Mouse (Mus musculus) cerebral cortex, adult 2 months (tissue): ENCODE measurements around the gene Adgrl3.

Source experiments
- whole genome bisulfite sequencing: fragments of 180-500 bp; shearing (Covaris S2); methylation state at CpG from one replicate; pipeline ENCODE4 v1.1.7; 2018; 5-methylcytosine and 5-hydroxymethylcytosine counted together

The Adgrl3 gene

DNA sequence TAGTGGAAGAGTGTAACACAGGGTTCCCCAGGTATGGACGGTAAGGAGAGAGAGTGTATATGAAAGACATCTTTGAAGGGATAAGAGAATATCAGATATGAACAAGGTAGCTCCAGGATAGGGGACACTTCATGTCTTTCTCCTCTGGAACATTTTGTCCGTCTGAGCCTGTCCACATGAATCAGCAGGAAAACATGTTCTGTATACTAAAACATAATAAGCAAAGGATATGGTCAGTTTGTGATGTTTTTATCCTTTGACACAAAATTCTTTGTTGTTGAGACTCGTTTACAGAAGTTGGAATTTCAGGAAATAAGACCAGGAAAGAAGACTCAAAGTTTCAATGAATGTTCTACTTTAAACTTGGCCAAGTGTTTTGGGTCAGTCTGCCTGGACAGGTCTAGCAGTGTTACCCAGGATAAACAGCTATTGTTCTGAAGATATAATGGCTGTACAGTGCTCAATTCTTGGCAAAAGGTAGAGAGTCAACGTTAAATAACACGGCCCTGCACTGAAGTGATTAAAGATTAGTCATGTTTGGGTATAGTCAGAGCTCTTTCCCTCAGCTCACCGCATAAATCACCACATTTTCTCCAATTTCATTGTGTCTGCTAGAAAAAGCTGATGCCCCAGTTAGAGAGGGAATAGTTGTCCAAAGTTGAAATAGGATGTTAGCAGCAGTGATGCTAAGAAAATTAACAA is 255.6 kb downstream of the Adgrl3 start:
- 35% methylated on average over 6 of the region's 6 CpGs for WGBS

- 72% methylated on average over 2 of the region's 2 CpGs for WGBS
Observed at GRCm38 (mm10) chr5:81279246-81279645, 259.3 kb downstream of the Adgrl3 start.

GRCm38 (mm10) chr5:81285643-81286042 is 265.7 kb downstream of the Adgrl3 start:
- WGBS: 42% methylated on average over 1 of the region's 1 CpGs

GRCm38 (mm10) chr5:81317406-81318112 is 297.6 kb downstream of the Adgrl3 start:
- 59% methylated on average over 3 of the region's 3 CpGs for WGBS

- WGBS: 54% methylated on average over 2 of the region's 2 CpGs
Observed at GRCm38 (mm10) chr5:81321276-81321934, 301.5 kb downstream of the Adgrl3 start.

GRCm38 (mm10) chr5:81322064-81322463 is 302.1 kb downstream of the Adgrl3 start:
- WGBS: 36% methylated on average over 4 of the region's 4 CpGs

DNA sequence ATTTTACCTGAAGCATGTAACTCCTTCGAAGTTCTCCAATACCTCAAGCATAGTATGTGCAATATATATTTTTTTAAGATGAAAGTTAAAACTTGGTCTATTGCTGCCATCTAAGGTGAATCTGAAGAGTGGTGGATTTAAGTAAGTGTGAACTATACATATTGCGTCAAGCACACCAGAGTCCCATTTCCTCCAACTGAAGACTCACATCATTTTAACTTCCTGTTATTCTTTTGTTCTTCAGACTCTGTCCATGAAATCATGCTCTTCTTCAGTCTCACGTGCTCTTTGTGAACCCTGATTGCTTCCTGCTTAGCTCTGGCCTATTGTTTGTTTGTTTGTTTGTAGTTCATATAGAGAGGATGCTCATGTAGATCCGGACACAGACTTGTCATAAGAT is 307.0 kb downstream of the Adgrl3 start:
- 70% methylated on average over 4 of the region's 4 CpGs for WGBS

DNA sequence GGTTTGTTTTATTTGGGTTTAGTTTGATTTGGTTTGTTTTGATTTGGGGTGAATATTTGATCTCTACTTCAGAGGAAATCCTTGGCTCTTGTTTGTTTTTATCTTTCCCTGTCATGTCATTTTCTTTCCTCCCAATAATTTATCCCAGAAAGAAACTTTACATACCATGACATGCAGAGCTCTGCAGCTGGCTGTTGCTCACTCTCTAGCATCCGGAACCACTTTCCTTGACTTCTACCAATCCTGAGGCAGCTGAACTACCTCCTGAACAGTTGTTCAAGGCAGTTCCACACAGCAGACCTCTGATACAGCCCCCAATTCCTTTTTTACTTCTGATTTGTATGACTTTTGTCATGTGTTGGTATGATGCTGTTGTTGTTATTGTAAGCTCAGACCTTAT is 307.5 kb downstream of the Adgrl3 start:
- 94% methylated on average over 1 of the region's 1 CpGs for WGBS

- WGBS: 57% methylated on average over 18 of the region's 18 CpGs
Observed at GRCm38 (mm10) chr5:81329571-81329971, 309.6 kb downstream of the Adgrl3 start.

DNA sequence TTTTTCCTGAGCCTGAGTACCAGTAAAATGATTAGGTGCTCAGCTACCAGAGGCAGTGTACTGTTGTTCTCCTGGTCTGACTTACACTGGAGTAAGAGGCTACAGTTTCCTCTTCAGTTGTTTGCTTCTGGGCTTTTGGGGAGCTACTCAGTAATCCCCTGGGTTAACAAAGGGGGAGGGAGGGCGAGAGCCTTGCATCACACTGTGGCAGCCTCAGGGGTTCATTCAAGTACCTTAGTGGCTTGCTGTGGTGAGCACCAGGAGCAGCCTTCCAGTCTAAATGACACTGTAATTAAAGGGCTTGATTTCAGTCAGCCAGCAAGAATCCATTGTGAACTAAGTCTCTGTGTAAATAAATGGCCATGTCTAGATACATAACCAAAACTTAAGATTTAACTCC is 324.4 kb downstream of the Adgrl3 start:
- WGBS: 84% methylated on average over 1 of the region's 1 CpGs

- 76% methylated on average over 3 of the region's 3 CpGs for WGBS
Observed at GRCm38 (mm10) chr5:81345096-81345435, 325.1 kb downstream of the Adgrl3 start.

DNA sequence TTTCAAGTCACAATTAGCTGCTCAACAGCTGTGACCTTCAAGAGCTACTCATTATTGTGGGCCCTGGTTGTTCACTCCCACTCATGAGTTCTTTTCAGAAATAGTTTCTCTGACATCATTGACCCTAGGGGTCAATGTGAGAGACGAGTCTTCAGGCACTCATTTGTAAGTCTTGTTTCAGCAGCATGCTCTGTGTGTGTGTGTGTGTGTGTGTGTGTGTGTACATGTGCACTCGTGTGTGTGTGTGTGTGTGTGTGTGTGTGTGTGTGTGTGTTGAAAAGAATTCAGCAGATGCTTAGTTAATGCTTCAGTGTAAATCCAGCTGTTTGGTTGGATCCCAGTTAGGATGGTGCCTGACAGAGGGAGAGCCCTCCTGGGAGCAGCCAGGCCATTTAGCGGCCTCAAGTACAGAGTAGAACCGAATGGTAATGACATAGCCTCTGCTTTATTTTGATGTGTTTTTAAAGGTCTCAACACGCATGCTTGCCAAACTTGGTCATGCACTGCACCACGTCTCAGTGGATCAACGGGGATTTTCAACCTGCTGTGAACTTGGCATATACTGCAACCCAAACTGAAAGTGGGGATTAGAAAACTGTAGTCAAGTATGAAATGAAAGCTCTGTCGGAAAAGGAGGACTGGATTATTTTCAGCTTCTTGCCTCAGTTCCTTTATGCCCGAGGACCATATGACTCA is 325.6 kb downstream of the Adgrl3 start:
- 66% methylated on average over 9 of the region's 9 CpGs for WGBS

DNA sequence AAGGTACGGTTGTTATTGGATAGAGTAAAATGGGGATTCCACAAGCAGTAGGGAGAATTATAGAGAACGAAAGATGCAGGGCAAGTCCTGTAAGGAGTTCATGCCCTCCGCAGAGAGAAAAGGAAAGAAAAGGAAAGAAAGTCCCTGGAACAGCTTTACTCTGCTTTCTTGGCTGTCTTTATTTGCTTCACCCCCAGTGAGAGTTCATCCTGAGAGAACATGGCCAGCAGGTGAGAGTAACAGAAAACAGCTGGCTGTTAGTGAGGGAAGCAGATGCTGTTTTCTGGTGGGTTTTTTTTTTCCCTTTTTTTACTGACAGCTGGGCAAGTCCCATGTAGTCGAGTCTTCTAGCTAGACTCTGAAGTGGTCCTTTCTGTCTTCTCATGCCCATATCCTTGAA is 327.6 kb downstream of the Adgrl3 start:
- whole genome bisulfite sequencing: 81% methylated on average over 4 of the region's 4 CpGs

DNA sequence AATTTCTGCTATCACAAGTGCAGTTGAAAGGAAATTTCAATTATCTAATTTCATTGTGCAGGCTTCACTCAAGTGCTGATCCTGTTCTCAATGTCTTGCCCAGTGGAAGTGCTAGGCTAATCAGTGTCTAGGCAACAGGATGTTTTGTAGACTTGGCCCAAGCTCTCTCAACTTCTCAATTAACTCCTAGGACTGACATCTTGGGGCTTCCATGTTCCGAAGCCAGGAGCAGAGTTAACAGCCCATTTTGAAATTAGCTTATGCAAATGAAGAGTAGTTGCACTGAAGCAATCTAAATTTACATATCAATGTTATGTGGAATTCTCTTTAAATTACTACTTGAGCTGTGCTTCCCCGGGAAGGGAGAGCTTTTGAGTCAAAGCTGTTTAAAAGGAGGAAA is 339.6 kb downstream of the Adgrl3 start:
- 30% methylated on average over 2 of the region's 2 CpGs for WGBS

GRCm38 (mm10) chr5:81364198-81364643 is 344.3 kb downstream of the Adgrl3 start:
- WGBS: 61% methylated on average over 8 of the region's 8 CpGs

GRCm38 (mm10) chr5:81365250-81365649 is 345.3 kb downstream of the Adgrl3 start:
- 55% methylated on average over 2 of the region's 2 CpGs for WGBS

GRCm38 (mm10) chr5:81370126-81370850 is 350.4 kb downstream of the Adgrl3 start:
- WGBS: 84% methylated on average over 10 of the region's 10 CpGs

GRCm38 (mm10) chr5:81375992-81376391 is 356.1 kb downstream of the Adgrl3 start:
- WGBS: 84% methylated on average over 7 of the region's 7 CpGs

- WGBS: 50% methylated on average over 1 of the region's 1 CpGs
Observed at GRCm38 (mm10) chr5:81405582-81406143, 385.7 kb downstream of the Adgrl3 start.

- 86% methylated on average over 3 of the region's 3 CpGs for WGBS
Observed at GRCm38 (mm10) chr5:81417326-81417725, 397.4 kb downstream of the Adgrl3 start.

DNA sequence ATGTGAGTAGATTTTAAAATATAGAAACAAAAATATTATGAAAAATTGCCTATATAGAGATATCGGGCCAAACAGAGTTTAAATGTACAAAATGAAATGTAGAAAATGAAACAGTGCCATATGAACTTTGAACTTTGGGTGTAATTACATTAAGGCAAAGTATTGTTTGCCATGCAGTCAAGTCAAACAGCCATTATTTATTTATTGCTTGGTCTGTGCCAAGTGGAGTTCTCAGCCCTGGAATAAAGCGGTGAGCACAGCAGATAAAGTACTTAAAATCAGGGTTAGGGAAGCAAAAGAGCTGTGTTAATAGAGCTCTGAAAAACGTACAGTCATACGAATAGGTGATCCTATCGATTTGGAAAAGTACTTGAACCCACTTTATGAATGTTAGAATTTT is 407.5 kb downstream of the Adgrl3 start:
- 89% methylated on average over 5 of the region's 5 CpGs for WGBS
